Mouse (Mus musculus) spleen, adult 18-20 months (tissue): ENCODE measurements at regions not wholly inside any gene's neighbourhood (a gene's known extent, or its start where the extent isn't known, plus 50 kb on each side); places are given as distances from the start of the nearest gene placed in this dataset.

Source experiments
- DNase-seq, 2 experiments: peaks; one replicate each; pipeline ENCODE4 v3.0.0; 2022; ENCODE audit warnings: mixed read lengths in 2 of 2

DNA sequence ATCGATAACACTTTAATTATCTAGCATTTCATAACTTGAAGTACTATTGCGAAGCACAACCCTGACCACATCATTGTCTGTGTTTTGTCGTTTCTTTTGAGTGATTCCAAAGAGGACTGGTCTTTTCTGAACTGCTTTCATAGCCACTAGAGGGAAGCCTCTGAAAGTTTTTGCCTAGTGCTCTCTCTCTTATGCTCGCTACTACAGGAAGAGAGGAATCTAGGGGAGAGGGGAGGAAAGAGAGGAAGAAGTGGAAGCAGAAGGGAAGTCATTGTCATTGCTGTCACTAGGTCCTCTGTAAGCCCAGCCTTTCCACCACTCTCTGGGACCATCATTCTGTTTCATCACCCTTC is 217.1 kb upstream of the Kif2a start:
- no peak for DNase-seq

DNA sequence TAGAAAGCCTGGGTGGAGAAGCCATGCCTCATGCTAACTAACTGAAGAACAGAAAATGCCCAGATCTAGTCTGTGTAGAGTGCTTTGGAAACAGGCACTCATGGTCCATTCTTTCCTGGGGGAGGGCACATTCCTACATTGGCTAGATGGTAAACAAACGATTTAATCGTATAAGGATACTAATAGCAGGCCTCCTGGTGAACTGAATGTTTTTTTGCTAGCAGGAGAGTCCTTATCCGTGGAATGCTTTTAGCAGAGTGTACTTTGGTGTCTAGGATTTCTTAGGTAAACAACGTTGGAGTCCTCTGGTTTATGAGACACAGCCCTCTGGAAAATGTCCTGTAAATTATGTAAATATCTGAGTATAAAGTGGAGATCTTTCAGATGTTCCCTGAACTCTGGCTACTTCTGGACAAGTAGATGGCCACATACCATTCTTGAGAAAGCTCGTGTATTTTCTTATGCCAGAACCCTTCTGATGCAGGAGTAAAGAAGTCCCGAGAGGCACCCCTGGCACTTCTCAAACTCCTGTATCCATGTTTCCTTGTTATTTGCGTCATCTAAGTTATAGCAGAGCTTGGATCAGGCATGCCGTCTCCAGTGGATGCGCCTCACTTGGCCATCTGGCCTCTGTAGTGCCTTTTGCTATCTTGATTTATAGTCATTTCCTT is 216.6 kb upstream of the Kif2a start:
- no peak for DNase-seq

GRCm38 (mm10) chr13:107219456-107219855 is 197.5 kb upstream of the Kif2a start:
- no peak for DNase-seq

GRCm38 (mm10) chr13:107218351-107218750 is 196.4 kb upstream of the Kif2a start:
- DNase-seq: no peak

GRCm38 (mm10) chr13:107217825-107218224 is 195.9 kb upstream of the Kif2a start:
- no peak for DNase-seq

- no peak for DNase-seq
Observed at GRCm38 (mm10) chr13:107213281-107213680, 191.4 kb upstream of the Kif2a start.

DNA sequence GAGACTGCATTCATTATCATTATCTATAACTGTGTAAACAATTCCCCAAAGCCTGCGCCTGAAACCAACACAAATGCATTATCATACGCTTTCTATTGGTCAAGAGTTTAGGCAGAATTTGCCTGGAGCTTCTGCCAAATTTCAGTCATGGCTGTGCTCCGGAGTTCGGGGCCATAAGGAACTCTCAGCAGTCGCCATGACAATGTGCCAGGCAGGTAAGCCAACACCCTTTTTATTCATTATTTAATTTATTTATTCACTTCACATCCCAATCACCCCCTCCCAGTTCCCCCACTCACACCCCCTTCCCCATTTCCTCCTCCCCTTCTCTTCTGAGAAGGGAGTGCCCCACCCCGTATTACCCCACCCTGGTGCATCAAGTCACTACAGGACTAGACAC is 188.8 kb upstream of the Kif2a start:
- no peak for DNase-seq

- no peak for DNase-seq
Observed at GRCm38 (mm10) chr13:107207354-107208181, 185.6 kb upstream of the Kif2a start.

GRCm38 (mm10) chr13:107199875-107200274 is 177.9 kb upstream of the Kif2a start:
- no peak for DNase-seq

GRCm38 (mm10) chr13:107193426-107193825 is 171.5 kb upstream of the Kif2a start:
- no peak for DNase-seq

GRCm38 (mm10) chr13:107187258-107187878 is 165.4 kb upstream of the Kif2a start:
- no peak for DNase-seq

DNA sequence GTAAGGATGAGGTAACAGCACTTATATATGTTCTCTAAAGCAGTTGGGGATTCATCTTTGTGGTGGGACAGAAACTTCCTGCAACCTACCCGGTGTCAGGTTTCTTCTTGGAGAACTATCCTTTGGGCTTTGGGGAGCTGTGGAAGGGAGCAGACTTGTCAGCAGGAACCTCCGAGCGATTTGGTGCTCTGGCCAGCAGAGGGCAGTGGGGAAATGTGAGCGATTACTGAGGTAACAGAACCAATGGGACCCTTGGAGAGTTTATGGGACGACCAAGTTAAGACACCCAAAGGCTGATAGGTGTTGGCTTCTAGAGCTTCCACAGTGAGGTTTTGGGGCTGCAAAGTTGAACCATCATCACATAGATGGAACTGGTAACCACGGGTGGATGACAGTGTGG is 160.6 kb upstream of the Kif2a start:
- DNase-seq: peak in 1 of 2 experiments; percentile 19

DNA sequence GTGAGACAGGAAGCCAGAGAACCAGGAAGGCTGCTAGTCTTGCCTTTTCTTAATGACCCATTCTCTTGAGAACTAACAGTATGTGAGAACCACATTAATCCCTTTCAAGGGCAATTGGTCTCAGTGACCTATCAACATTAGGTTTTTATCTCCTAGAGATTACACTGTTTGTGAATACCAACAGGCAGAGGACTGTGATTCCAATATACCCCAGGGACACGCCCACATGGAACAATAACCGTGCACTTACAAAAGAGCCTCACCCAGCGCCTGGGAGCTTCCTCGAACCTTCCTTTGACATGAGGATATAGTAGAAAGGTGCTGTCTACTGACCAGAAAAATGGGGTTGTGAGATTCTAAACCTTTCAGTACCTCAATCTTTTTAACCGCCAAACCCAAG is 157.6 kb upstream of the Kif2a start:
- no peak for DNase-seq

- no peak for DNase-seq
Observed at GRCm38 (mm10) chr13:107177595-107177994, 155.7 kb upstream of the Kif2a start.

DNA sequence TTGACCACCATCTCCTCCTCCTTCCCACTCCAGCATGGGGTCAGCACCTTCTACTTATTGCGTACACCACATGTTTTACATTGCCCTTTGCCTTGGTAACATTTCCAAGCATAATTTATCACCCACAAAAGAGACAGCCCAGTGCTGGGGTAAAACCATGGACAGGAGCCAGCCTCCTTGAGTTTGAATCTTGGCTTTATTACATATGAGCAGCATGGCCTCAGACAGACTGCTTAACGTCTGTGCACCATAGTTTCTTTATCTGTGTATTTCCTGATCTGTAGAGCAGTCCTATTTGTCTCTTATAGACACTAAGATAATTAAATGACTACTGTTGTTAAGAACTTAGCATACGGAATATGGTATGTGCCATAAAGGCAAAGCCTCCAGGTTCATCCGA is 154.0 kb upstream of the Kif2a start:
- DNase-seq: no peak

- peak in 1 of 2 experiments; percentile 4 for DNase-seq
Observed at GRCm38 (mm10) chr13:107168599-107169149, 146.7 kb upstream of the Kif2a start.

- no peak for DNase-seq
Observed at GRCm38 (mm10) chr13:107167856-107168598, 146.1 kb upstream of the Kif2a start.

- DNase-seq: no peak
Observed at GRCm38 (mm10) chr13:107151548-107151947, 129.6 kb upstream of the Kif2a start.

DNA sequence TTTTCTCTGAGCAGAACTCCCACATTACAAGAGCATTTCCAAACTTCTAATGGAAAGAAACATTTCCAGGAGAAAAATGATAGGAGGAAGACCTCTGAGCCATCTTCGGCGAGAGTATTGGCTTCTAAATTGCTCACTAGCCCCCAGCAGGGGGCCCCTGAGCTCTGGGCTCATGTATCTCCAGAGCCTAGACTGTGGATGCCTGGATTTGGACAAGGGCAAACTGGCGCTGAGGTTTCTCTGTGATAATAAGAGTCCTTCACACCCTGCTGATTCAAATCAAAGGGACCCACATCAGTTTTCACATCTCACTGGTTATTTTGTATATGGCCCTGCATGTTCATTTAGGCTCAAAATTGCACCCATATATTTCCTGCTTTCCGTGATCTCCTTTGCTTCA is 119.3 kb upstream of the Kif2a start:
- no peak for DNase-seq

DNA sequence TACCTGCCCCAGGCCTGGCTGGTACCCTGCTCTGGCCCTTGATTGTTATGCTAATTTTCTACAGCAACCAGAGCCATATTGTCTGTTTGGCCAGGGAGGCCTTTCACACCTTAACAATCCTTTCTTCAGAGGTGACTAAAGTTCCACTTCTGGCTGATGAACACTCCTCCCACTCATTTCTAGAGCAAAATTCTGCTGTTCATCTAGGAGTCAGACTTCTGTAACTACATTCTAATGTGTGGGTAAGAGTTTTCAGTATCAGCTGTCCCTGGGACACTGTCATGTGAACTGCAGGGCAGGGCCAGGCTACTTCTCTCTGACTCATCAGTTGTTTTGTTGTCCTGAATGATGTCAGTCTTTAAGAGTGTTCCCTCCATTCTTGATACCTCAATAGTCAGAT is 112.2 kb upstream of the Kif2a start:
- no peak for DNase-seq

- DNase-seq: no peak
Observed at GRCm38 (mm10) chr13:107126636-107127035, 104.7 kb upstream of the Kif2a start.

DNA sequence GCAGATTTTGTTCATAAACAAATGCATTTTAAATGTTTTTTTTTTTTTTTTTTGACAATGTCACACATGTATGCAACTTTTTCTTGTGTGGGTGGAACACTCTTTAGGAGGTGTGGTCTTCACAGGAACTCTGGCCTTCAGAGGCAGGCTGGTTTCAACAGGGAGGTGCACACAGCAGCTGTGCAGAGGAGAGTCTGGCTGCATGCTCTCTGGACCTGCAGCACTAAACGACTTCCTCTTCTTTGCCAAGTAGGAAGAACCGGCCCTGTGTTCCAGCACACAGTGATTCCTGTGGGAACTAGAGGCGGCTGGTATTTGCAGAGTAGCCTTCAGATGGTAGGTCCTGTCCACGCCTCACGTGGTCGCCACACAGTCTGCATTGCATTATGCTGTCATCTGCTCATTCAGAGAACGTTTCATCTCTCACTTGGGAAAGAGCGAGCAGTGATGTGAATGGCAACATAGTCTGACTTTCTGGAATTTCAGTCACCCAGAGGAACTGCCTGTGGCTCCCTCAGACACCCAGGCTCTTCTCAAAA is 102.3 kb upstream of the Kif2a start:
- no peak for DNase-seq
